Mouse (Mus musculus): ENCODE results near the gene Nucks1.

- TF ChIP-seq CTCF (IDR thresholded peaks at IDR 0.05; ENCODE audit: borderline replicate concordance, insufficient read depth, low read length) (no peak), POLR2A (IDR thresholded peaks at IDR 0.05; ENCODE audit: low read depth, low read length) (no peak)
Observed at GRCm38 (mm10) chr1:131886641-131887040, 23.7 kb upstream of the Nucks1 start.

All from embryonic fibroblast, embryonic 13.5 days (primary cell).